In genomic region chr15:60657572-60657971, GRCm38 (mm10) we compare ENCODE assay signal across 18 mouse cellular contexts.
A peak's percentile ranks its signal among the peaks of the same experiment; 100 is the strongest.
DNase-seq lines count a peak whose midpoint lies in the region; ATAC-seq and TF ChIP-seq lines count a peak whose summit lies in the region.
"Had no signal": no experiment of that assay in that cellular context is flagged by ENCODE, and none has a peak within 500 bp of the region (broad histone marks: within the 10 kb centered on the region; RNA-seq: fewer than 3 reads in every experiment).

No protein-coding gene starts in this region.

- H3K4me3 ChIP-seq in hindbrain, postnatal 0 days (ENCODE audit: low read length), result no peak overlapping the region
- no peak overlapping the region for H3K4me3 ChIP-seq in hindbrain, embryonic 11.5 days (ENCODE audit: low read depth, low read length)
- no peak overlapping the region for H3K4me3 ChIP-seq in forebrain, embryonic 16.5 days (replicated peaks; ENCODE audit: low read length)
- no peak overlapping the region for H3K4me3 ChIP-seq in kidney, embryonic 16.5 days (ENCODE audit: low read length)
- H3K4me3 ChIP-seq: hindbrain, embryonic 12.5 days; intestine, embryonic 15.5 days; lung, embryonic 15.5 days; neural tube, embryonic 13.5 days had no signal

- H3K27me3 ChIP-seq in hindbrain, postnatal 0 days (ENCODE audit: insufficient read depth, low read length), result no peaks in the 10 kb centered on the region
- H3K27me3 ChIP-seq in hindbrain, embryonic 11.5 days (ENCODE audit: control insufficient read depth, insufficient read depth, low read length), result no peaks in the 10 kb centered on the region
- H3K27me3 ChIP-seq in forebrain, embryonic 16.5 days (replicated peaks; ENCODE audit: control insufficient read depth, insufficient read depth, low read length), result no peaks in the 10 kb centered on the region
- no peaks in the 10 kb centered on the region for H3K27me3 ChIP-seq in kidney, embryonic 16.5 days (ENCODE audit: insufficient read depth, low read length)
- H3K27me3 ChIP-seq: hindbrain, embryonic 12.5 days; intestine, embryonic 15.5 days; lung, embryonic 15.5 days; neural tube, embryonic 13.5 days had no signal

- H3K9me3 ChIP-seq in hindbrain, postnatal 0 days (ENCODE audit: low read length), result no peaks in the 10 kb centered on the region
- no peaks in the 10 kb centered on the region for H3K9me3 ChIP-seq in hindbrain, embryonic 11.5 days (ENCODE audit: control insufficient read depth, low read length)
- H3K9me3 ChIP-seq in forebrain, embryonic 16.5 days (ENCODE audit: control insufficient read depth, low read length), result no peaks in the 10 kb centered on the region
- H3K9me3 ChIP-seq in kidney, embryonic 16.5 days (ENCODE audit: low read length), result no peaks in the 10 kb centered on the region
- H3K9me3 ChIP-seq: G1E; hindbrain, embryonic 12.5 days; intestine, embryonic 15.5 days; lung, embryonic 15.5 days; neural tube, embryonic 13.5 days had no signal

- H3K4me1 ChIP-seq in hindbrain, postnatal 0 days (ENCODE audit: insufficient read depth, low read length), result no peaks in the 10 kb centered on the region
- H3K4me1 ChIP-seq in hindbrain, embryonic 11.5 days (replicated peaks; ENCODE audit: control insufficient read depth, insufficient read depth, low read length), result no peaks in the 10 kb centered on the region
- H3K4me1 ChIP-seq in forebrain, embryonic 16.5 days (replicated peaks; ENCODE audit: control insufficient read depth, insufficient read depth, low read length), result no peaks in the 10 kb centered on the region
- no peaks in the 10 kb centered on the region for H3K4me1 ChIP-seq in kidney, embryonic 16.5 days (ENCODE audit: insufficient read depth, low read length)
- H3K4me1 ChIP-seq: hindbrain, embryonic 12.5 days; intestine, embryonic 15.5 days; lung, embryonic 15.5 days; neural tube, embryonic 13.5 days had no signal

- H3K27ac ChIP-seq in hindbrain, postnatal 0 days, result no peak overlapping the region
- no peak overlapping the region for H3K27ac ChIP-seq in hindbrain, embryonic 11.5 days (ENCODE audit: low read depth, low read length)
- peak overlapping the region; percentile 43; the same call in 1 of the 2 replicates for H3K27ac ChIP-seq in forebrain, embryonic 16.5 days (ENCODE audit: low read length)
- no peak overlapping the region for H3K27ac ChIP-seq in kidney, embryonic 16.5 days (ENCODE audit: low read length)
- H3K27ac ChIP-seq: hindbrain, embryonic 12.5 days; intestine, embryonic 15.5 days; kidney, postnatal 0 days; lung, embryonic 15.5 days; neural tube, embryonic 13.5 days had no signal

- no peak overlapping the region for H3K9ac ChIP-seq in hindbrain, postnatal 0 days (replicated peaks; ENCODE audit: low read length)
- no peak overlapping the region for H3K9ac ChIP-seq in hindbrain, embryonic 11.5 days (ENCODE audit: low read depth, low read length)
- H3K9ac ChIP-seq in forebrain, embryonic 16.5 days (replicated peaks; ENCODE audit: low read depth, low read length), result no peak overlapping the region
- H3K9ac ChIP-seq in kidney, embryonic 16.5 days (replicated peaks; ENCODE audit: low read length), result no peak overlapping the region
- H3K9ac ChIP-seq: hindbrain, embryonic 12.5 days; intestine, embryonic 15.5 days; lung, embryonic 15.5 days; neural tube, embryonic 13.5 days had no signal

- no peak overlapping the region for H3K4me2 ChIP-seq in hindbrain, postnatal 0 days (ENCODE audit: low read depth, low read length)
- no peak overlapping the region for H3K4me2 ChIP-seq in hindbrain, embryonic 11.5 days (replicated peaks; ENCODE audit: low read depth, low read length)
- no peak overlapping the region for H3K4me2 ChIP-seq in forebrain, embryonic 16.5 days (ENCODE audit: low read length)
- no peak overlapping the region for H3K4me2 ChIP-seq in kidney, embryonic 16.5 days (replicated peaks; ENCODE audit: low read depth, low read length)
- H3K4me2 ChIP-seq: hindbrain, embryonic 12.5 days; intestine, embryonic 15.5 days; liver, embryonic 11.5 days; lung, embryonic 15.5 days; neural tube, embryonic 13.5 days had no signal

- ATAC-seq in hindbrain, postnatal 0 days, result no peak
- ATAC-seq in hindbrain, embryonic 11.5 days (ENCODE audit: low FRiP score), result no peak
- ATAC-seq in forebrain, embryonic 16.5 days, result peak; percentile 94
- ATAC-seq in kidney, embryonic 16.5 days (ENCODE audit: low FRiP score, low TSS enrichment), result no peak
- ATAC-seq: intestine, embryonic 15.5 days had no signal

- H3K36me3 ChIP-seq in hindbrain, postnatal 0 days (ENCODE audit: insufficient read depth, low read length), result no peaks in the 10 kb centered on the region
- no peaks in the 10 kb centered on the region for H3K36me3 ChIP-seq in hindbrain, embryonic 11.5 days (ENCODE audit: control insufficient read depth, insufficient read depth, low read length)
- H3K36me3 ChIP-seq in forebrain, embryonic 16.5 days (ENCODE audit: control insufficient read depth, insufficient read depth), result no peaks in the 10 kb centered on the region
- H3K36me3 ChIP-seq in kidney, embryonic 16.5 days (ENCODE audit: insufficient read depth, low read length), result no peaks in the 10 kb centered on the region
- H3K36me3 ChIP-seq: G1E; hindbrain, embryonic 12.5 days; intestine, embryonic 15.5 days; lung, embryonic 15.5 days; neural tube, embryonic 13.5 days had no signal

- WGBS in hindbrain, postnatal 0 days, result 58% methylated on average over 7 of the region's 7 CpGs
- 79% methylated on average over 7 of the region's 7 CpGs for WGBS in hindbrain, embryonic 11.5 days
- 69% methylated on average over 7 of the region's 7 CpGs for WGBS in forebrain, embryonic 16.5 days
- WGBS in kidney, embryonic 16.5 days, result 72% methylated on average over 7 of the region's 7 CpGs

- DNase-seq in hindbrain, postnatal 0 days (ENCODE audit: low spot score), result peak; percentile 51
- DNase-seq in hindbrain, embryonic 11.5 days (ENCODE audit: low spot score), result no peak
- peak; percentile 11 for DNase-seq in right cerebral cortex, postnatal 4 days
- DNase-seq in right cerebral cortex, postnatal 25 days, result no peak
- no peak for DNase-seq in gastrocnemius, postnatal 25 days
- DNase-seq: adrenal gland, adult 8-10 months; heart, adult 18-20 months; spleen, adult 18-20 months; thymus, postnatal 25 days had no signal

- TF ChIP-seq CTCF in hindbrain, postnatal 0 days (IDR thresholded peaks at IDR 0.05; ENCODE audit: low read depth), result no peak

Comparison
In these comparisons a context has a peak if more than half of its experiments do, and no peak if none do; other contexts are left out.
1. DNase-seq: peak in hindbrain, postnatal 0 days (single experiment) and right cerebral cortex, postnatal 4 days (single experiment); none in hindbrain, embryonic 11.5 days (single experiment), right cerebral cortex, postnatal 25 days (single experiment) and gastrocnemius, postnatal 25 days (single experiment).